Mouse (Mus musculus): ENCODE results near the gene Kpna7.

The Kpna7 gene

DNA sequence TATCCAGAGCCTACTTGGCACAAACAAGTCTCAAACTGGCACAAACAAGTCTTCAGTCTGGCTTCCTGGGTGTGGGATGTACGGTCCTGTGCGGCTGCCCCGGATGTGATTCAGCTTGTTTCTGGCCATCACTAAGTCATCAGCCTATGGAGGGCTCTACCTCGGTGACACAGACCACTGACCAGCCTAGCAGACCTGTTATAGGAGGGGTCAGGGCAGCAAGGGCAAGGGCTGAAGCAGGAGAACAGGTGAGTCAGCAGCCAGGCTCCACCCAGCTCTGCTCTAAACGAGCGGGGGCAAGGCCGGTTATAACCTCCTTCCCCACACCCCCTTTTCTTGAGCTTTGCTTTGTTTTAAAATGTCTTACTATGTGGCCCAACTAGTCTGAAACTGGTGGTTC, 129.4 kb downstream of the Kpna7 start:
- DNase-seq, result no peak

GRCm38 (mm10) chr5:144952592-144952991, 131.2 kb downstream of the Kpna7 start:
- DNase-seq, result no peak

- DNase-seq, result no peak
These were observed 133.3 kb downstream of the Kpna7 start for GRCm38 (mm10) chr5:144950428-144951051.

DNA sequence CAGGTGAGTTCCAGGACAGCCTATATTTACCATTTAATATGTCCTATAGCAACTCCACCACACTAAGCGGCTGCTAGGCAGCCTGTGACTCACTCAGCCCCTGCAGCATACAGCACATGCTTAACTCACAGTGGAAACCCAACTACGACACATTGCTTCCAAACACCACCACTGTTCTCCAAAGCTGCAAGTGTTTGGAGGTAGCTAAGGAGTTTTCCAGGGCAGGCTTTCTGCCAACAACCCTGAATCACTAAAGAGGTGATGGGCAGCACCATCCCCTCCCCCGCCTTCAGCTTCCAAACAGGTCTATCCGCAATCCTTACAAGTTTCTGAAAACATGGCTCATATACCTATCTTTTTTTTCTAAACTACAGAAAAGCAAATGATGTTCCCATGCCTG, 134.0 kb downstream of the Kpna7 start:
- DNase-seq, result no peak

DNA sequence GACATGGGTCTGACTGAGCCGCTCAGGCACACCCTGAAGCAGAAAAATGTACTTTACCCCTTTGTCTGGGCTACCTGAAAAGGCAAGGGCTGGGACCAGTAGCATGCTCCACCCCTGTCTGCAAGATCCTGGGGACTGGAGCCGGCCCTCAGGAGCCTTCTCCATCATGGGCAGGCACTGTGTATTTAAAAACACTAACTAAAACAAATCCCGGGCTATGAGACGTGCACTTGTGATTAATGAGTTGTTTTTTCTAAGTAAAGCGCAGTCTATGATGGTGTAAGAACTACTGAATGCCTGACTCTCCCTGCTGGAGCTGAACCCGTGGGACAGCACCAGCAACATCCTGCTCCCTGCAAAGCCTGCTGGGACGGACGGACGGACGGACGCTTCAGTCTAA, 135.4 kb downstream of the Kpna7 start:
- no peak for DNase-seq

GRCm38 (mm10) chr5:144948002-144948401, 135.8 kb downstream of the Kpna7 start:
- DNase-seq, result no peak

DNA sequence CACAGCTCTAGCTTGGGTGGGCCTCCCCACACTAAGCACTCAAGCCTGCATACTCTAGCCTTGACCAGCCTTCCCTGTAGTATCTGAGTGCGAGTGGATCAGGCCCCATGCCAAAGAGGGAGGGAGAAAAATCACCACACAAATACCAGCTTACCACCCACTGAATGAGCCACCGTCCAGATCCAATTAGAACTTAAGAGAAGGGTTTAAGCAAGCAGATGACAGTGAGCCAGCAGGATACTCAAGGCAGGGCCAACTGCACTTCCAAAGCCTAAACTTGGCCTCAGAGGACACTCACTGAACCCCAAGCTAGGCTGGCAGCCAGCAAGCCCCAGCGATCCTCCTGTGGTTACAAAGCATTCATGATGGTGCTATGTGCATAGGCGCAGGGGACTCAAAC, 137.8 kb downstream of the Kpna7 start:
- DNase-seq, result peak; percentile 39

- DNase-seq, result no peak
These were observed 138.9 kb downstream of the Kpna7 start for GRCm38 (mm10) chr5:144944932-144945331.

GRCm38 (mm10) chr5:144944370-144944769, 139.5 kb downstream of the Kpna7 start:
- DNase-seq, result no peak

- no peak for DNase-seq
These were observed 140.5 kb downstream of the Kpna7 start for GRCm38 (mm10) chr5:144943346-144943745.

GRCm38 (mm10) chr5:144942431-144942830, 141.4 kb downstream of the Kpna7 start:
- no peak for DNase-seq

- no peak for DNase-seq
These were observed 142.9 kb downstream of the Kpna7 start for GRCm38 (mm10) chr5:144940904-144941303.

- no peak for DNase-seq
These were observed 146.5 kb downstream of the Kpna7 start for GRCm38 (mm10) chr5:144937304-144937703.
